Mouse (Mus musculus) B cell, adult (primary cell): ENCODE data around the gene Lrrc51. TPM values are rescaled to one million over a fixed set of nuclear protein-coding genes. Genes with fewer than 3 reads are reported as not detected.

Experiments
- total RNA-seq: library from RNA; stranded (reverse); gene quantifications from 4 replicates; pipeline ENCODE4 v1.2.4, GENCODE M21; 2023; ENCODE audit not compliant: inconsistent age

Lrrc51 gene
- total RNA-seq = 0.58 to 1.6 TPM (median 1.3 TPM) in 3 of 4 replicates, not detected in the other

DNA sequence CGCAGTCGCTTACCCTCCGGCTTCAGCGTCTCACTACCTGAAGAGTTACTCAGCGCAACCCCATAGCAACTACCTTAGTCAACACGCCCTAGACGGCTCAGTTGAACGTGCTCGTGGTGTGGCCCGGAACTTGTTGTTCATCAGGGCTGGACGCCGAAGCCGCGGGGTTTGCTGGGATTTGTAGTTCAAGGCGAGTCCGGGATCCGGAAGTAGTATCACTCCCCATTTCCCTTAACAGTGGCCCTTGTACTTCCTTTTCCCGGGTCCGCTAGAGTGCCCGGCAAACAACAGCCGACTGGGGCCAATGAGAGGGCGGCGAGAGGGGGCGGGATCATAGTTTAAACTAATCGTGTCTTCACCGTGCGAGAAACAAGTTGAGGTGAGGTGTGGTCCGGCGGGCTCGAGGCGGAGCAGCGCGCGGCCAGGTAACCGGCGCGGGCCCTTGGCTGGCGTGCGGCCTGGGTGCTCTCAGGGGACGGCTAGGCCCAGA lies at the start of gene Lrrc51, which contains the start of gene Numa1:
Gene Lrrc51, minus strand, starts transcription at position 145 of the 490 bp plus-strand sequence.
Gene Numa1, plus strand, starts transcription at position 361 of the 490 bp plus-strand sequence.

DNA sequence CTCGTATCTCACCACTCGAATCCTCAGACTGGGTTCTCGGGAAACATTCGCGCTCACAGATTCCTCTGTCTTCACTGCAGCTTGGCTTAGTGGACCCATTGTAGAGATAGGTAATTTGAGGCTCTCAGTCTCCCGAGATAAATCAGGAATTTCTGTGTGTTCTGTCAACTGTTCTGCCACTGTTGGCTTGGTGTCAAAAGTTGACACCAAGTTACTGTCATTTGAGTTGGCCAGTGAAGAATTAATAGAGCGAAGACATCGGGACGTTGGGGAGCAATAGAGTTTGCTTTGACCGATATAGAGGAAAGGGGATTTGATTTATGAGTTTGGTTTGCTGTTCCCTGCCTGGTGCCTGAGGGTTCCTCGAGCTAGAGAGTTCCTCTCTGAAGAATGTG lies 27.4 kb downstream of the Lrrc51 start, which contains the start of gene Tomt:
Gene Tomt, minus strand, starts transcription at position 73 of the 395 bp plus-strand sequence.

GRCm38 (mm10) chr7:101905561-101906286 lies 28.0 kb downstream of the Lrrc51 start, which contains the start of gene Lamtor1:
Lamtor1 (plus strand) TSS chr7:101905904.

DNA sequence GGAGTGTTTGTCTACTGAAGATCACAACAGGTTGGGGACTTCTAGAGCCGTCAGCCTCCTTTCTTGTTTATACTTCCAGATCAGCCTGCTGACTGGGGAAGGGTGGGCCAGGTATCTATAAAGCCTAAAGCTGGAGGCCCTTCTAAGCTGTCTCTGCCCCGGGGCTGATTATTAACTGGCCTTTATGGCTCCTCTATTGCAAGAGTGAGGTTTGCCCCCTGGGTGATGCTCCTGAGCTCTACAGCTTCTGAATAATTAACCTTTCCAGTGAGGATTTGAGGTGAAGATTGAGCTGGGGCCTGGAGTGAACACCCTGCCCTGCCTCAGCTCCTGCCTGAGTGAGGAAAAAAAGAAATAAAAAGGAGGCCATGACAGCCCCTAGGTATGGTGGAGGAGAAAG lies 63.1 kb downstream of the Lrrc51 start, which contains the start of gene Folr1:
Gene Folr1, minus strand, starts transcription at position 160 of the 400 bp plus-strand sequence.

GRCm38 (mm10) chr7:101863415-101863814 lies 70.3 kb downstream of the Lrrc51 start, which contains the start of gene Anapc15:
Anapc15 (plus strand) TSS chr7:101863715.

Other genes with a start within 250 kb of the Lrrc51 start
- not detected in 4 replicates for gene Phox2a, start 115.6 kb downstream of the Lrrc51 start, total RNA-seq
- gene Inppl1, start 95.7 kb downstream of the Lrrc51 start, total RNA-seq = 35.7 to 41.5 TPM (median 37.6 TPM) in 4 replicates
- 0.61 to 1.6 TPM (median 1.4 TPM) in 3 of 4 replicates, not detected in the other for gene Folr2, start 76.7 kb downstream of the Lrrc51 start, total RNA-seq
- 98.9 to 114 TPM (median 99.9 TPM) in 4 replicates for gene Anapc15, start 70.2 kb downstream of the Lrrc51 start, total RNA-seq
- gene Folr1, start 63.1 kb downstream of the Lrrc51 start, total RNA-seq = not detected in 4 replicates
- 71.2 to 83.9 TPM (median 79.4 TPM) in 4 replicates for gene Lamtor1, start 28.0 kb downstream of the Lrrc51 start, total RNA-seq
- gene Tomt, start 27.5 kb downstream of the Lrrc51 start, total RNA-seq = 0.18 to 0.19 TPM in 2 of 4 replicates, not detected in the others
- 264 to 277 TPM (median 271 TPM) in 4 replicates for gene Numa1, start 216 bp upstream of the Lrrc51 start, total RNA-seq
- gene Il18bp, start 84.8 kb upstream of the Lrrc51 start, total RNA-seq = 8.2 to 11.7 TPM (median 9.8 TPM) in 4 replicates
- 27.1 to 41.5 TPM (median 37.2 TPM) in 4 replicates for gene Rnf121, start 131.6 kb upstream of the Lrrc51 start, total RNA-seq
- gene Xndc1, start 131.6 kb upstream of the Lrrc51 start, total RNA-seq = 43.5 to 52.2 TPM (median 48.8 TPM) in 4 replicates
- 5.4 to 7.0 TPM (median 5.8 TPM) in 4 replicates for gene Xntrpc, start 131.8 kb upstream of the Lrrc51 start, total RNA-seq
- 2.7 to 4.2 TPM (median 3.4 TPM) in 4 replicates for gene Trpc2, start 149.2 kb upstream of the Lrrc51 start, total RNA-seq
- not detected in 4 replicates for gene Art1, start 167.8 kb upstream of the Lrrc51 start, total RNA-seq
- 3.7 to 5.7 TPM (median 4.3 TPM) in 4 replicates for gene Art5, start 175.6 kb upstream of the Lrrc51 start, total RNA-seq
- gene Chrna10, start 182.9 kb upstream of the Lrrc51 start, total RNA-seq = not detected in 4 replicates